Mouse (Mus musculus): ENCODE data around the gene Tmem81. TPM values are rescaled to one million over a fixed set of nuclear protein-coding genes. Genes with fewer than 3 reads are reported as not detected.

Gene Tmem81
- 1 to 10 TPM; 4.3 to 4.8 TPM for total RNA-seq (2023)

DNA sequence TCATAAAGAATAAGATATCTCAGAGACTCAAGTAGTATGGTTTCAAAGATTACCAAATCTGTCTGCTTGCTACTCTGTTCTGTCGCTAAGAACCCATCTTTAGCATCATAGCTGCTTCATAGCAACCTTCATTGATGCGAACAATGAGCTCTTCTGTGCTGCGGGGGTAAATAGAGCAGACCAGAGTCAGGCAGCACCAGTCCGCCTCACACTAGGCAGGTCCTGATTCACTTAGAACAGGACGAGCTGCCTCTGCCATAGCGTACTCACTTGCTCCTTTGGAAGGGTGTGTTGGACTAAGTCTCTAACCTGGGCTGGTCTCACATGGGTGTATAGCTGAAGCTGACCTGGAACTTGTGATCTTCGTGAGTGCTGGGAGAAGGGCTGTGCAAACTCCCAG is at the start of gene Tmem81:
TSS of gene Tmem81 (plus strand) at position 173 of the 400 bp plus-strand sequence.

DNA sequence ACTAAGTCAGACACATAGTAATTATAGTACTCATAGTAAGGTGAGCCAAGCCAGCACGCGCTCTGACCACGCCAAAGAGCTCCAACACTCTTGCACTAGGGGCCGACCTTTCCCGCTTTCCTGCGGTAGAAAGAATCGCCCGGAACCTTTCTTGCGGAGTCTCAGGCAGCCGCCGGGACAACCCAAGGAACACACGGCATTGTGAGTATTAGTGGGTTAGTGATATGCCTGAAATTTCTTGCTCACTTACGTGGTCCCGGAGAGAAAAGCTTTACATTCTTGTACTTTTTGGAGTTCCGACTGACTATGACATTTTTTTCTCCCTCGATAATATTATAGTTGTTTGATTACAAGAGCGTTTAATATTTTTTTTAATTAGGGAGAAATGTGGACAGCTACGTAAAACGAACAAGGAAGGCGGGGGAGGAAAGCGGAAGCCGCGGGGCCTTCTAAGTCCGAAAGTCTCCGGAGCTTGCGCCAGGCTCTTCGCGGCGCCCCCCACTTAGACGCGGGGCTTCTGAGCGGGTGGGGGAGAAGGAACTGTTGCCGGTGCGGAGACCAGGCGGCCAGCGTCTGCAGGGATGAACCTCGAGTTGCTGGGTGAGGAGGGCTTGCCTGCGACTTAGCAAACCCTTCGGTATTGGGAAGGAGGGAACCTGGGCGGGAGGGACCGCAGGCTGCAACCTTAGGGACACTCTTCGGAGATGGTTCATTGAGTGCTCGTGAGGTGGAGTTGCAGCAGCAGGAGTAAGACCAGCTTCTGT is 28.9 kb upstream of the Tmem81 start, which contains the start of gene Rbbp5:
TSS of gene Rbbp5 (plus strand) at position 438 of the 764 bp plus-strand sequence.

DNA sequence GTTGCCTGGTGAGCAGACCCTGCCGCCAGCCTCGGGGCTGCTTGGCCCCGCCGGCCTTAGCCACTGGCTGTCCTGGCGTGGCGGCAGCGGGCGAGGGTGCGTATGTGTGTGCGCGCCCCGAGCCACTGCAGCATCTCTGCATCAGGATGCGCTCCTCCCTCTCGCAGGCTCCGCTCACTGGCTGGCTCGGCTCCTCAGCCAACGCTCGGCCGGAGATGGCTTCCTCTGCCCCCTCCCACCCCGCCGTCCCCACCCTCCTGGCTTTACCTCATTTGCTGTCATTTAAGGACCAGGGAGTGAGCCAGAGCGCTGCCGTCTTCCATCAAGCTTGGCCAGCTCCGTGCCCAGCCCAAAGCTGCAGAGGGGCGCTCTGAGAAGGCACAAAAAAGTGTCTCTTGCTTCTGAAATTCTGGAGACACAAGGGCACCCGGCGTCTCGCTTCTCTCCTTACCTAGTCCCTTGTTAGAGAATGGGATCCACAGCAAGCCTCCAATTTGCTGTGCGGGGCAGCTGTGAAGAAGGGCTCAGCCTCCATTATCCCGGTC is 36.8 kb downstream of the Tmem81 start, which contains the start of gene Cntn2:
TSS of gene Cntn2 (minus strand) at position 495 of the 545 bp plus-strand sequence.

Other genes with a start within 250 kb of the Tmem81 start
- gene Klhdc8a, start 207.6 kb upstream of the Tmem81 start, total RNA-seq (2023) = not detected
- 10 to 100 TPM; 47.2 to 47.7 TPM for gene Nuak2, start 190.1 kb upstream of the Tmem81 start, total RNA-seq (2023)
- 10 to 100 TPM; 12.3 to 13.5 TPM for gene Tmcc2, start 114.9 kb upstream of the Tmem81 start, total RNA-seq (2023)
- gene Dstyk, start 88.7 kb upstream of the Tmem81 start, total RNA-seq (2023) = 10 to 100 TPM; 38.8 to 43.2 TPM
- 10 to 100 TPM; 32.6 to 37.1 TPM for gene Rbbp5, start 28.9 kb upstream of the Tmem81 start, total RNA-seq (2023)
- under 1 TPM; 0.18 to 0.75 TPM for gene Cntn2, start 37.0 kb downstream of the Tmem81 start, total RNA-seq (2023)
- gene Nfasc, start 235.6 kb downstream of the Tmem81 start, total RNA-seq (2023) = not detected

Data from neutrophil, adult 59 days (primary cell).